Mouse (Mus musculus) 3T3-L1 (cell line): ENCODE data around the gene Gm36864.

ENCODE experiments used
- DNase-seq: peaks from one replicate; pipeline ENCODE4 v3.0.0-alpha.2; 2015; ENCODE audit warnings: low read depth, low spot score

Gene Gm36864

GRCm38 (mm10) chr7:44257278-44257677, 21.3 kb downstream of the Gm36864 start, which contains the start of gene Acp4:
Gene Acp4, minus strand, starts transcription at chr7:44257378.
- no peak for DNase-seq

DNA sequence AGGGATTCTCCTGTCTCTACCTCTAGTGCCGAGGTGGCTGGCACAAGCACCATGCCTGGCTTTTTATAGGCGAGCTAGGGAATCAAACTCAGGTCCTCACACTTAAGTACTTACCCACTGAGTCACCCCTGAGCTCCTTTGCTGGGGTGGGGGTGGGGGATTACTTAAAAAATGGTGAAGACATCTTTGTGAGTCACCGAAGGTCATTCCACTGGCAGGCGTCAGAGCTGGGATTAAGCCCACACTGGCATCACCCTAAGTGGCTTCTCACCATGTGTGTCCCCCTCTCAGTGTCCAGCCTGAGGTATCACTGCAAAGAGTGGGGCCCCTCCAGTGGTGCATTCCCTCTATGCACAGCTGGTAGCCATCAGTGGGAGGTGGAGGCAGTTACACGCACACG, 24.4 kb downstream of the Gm36864 start:
- DNase-seq, result peak; percentile 26

- no peak for DNase-seq
Observed at GRCm38 (mm10) chr7:44261147-44261546, 25.2 kb downstream of the Gm36864 start, which contains the start of gene Gm15517. Gene Gm15517, plus strand, starts transcription at chr7:44261447.

DNA sequence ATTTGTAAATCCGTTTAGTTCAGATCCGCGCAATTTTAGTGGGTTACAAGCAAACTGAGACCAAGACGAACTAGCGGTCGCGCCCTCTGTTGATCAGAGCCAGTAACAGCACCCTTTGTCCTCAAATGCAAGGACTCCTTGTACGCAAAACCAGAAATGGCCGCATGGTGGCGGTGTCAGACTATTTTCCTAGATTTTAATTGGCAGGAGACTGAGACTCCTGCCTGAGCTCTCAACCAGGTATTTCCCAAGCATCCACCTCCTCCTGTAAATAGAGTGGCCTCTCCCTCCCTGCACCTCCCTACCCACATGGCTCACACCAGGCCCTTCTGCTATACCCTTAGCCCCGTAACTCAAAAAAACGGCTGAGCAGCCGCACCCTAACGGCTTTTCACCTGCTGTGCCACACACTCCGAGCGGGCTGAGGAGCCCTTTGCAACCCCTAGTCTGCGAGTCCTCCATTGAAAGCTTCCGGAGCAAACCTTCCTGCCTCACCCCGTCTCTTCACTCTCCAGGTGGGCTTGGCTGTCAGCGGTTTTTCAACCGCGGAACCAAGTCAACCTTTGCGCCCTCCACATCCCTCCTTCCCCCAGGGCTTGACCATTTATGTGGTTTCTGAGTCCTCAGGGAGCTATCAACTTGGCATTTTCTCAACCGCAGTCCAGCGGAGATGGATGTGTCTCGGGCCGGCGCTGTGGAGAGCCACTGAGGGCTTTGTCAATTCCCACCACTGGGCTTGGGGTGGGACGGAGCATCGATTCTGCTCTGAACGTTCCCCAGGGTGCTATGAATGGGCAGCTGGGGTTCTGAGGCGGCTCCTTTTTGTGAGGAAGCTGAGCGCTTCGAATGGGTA, 27.0 kb downstream of the Gm36864 start:
- DNase-seq, result peak; percentile 93

DNA sequence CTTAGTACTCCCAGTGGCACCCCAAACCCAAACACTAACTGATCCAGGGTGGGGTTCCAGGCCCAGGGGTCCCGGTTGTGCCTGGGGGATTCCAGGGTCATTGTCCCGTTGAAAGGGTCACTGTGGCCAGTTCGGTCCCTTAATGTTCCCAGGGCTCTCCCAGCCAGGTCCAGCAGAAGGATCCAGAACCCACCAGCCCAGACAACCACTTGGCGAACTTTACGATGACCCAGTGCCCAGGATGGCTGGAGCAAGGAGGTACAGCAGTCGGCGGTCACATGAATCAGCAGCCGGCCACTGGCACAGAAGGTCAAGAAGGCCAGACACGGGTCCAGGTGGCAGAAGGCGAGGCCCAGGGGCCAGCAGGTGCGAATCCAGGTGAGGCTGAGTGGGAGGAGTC, 32.1 kb downstream of the Gm36864 start:
- DNase-seq, result no peak

- DNase-seq, result no peak
Observed at GRCm38 (mm10) chr7:44269397-44269796, 33.4 kb downstream of the Gm36864 start.

DNA sequence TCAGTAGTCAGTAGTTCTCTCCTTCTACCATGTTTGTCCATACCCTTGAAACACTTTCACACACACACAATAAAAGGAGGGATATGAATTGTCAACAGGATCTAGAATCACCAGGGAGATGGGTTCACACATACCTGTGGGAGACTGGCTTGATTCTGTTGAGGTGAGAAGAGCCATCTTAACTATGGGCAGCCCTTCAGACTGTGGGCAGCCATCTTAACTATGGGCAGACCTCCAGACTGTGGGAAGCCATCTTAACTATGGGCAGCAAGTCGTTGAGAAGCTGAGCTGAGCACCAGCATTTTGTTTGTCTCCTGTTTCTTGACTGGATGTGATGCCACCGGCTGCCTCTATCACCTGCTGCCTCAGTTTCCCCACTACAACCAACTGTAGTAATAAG, 35.3 kb downstream of the Gm36864 start:
- peak; percentile 71 for DNase-seq

GRCm38 (mm10) chr7:44272546-44272945, 36.6 kb downstream of the Gm36864 start:
- DNase-seq, result no peak

DNA sequence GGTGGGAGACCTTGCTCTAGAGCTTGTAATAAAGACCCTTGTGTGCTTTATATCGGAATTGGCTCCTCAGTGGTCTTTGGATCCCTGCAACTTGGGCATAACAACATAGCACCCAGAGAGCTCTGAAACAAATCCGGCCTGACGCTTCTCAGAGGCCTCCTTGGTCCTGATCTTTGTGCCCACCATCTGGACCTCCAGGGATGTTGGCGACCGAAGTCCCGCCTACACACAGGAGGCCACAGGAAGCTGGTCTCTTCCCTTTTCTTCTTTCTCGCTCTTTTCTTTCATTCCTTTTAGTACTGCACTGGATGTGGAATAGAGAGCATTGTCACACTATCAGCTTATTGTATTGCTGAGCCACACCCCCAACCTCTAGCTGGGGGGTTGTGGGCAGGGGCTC, 37.5 kb downstream of the Gm36864 start:
- no peak for DNase-seq

- DNase-seq, result no peak
Observed at GRCm38 (mm10) chr7:44274096-44274495, 38.1 kb downstream of the Gm36864 start.

DNA sequence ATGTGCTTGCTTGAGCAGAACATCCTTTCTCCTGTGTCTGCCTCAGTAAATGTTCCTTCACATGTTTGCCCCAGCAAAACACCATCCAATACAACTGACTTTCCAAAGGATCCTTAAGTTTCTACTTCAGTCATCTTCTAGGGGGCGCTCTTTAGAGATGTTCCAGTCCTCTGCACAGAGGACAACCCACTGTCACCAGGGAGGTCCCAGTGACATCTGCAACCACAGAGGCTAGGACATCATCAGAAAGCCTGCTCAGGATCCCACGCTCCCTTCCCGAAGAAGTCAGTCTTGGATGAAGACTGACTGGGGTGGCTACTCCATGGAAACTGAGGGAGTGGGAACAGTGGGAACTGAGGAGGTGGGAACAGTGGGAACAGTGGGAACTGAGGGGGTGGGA, 39.6 kb downstream of the Gm36864 start:
- no peak for DNase-seq

- no peak for DNase-seq
Observed at GRCm38 (mm10) chr7:44276461-44277249, 40.7 kb downstream of the Gm36864 start.

DNA sequence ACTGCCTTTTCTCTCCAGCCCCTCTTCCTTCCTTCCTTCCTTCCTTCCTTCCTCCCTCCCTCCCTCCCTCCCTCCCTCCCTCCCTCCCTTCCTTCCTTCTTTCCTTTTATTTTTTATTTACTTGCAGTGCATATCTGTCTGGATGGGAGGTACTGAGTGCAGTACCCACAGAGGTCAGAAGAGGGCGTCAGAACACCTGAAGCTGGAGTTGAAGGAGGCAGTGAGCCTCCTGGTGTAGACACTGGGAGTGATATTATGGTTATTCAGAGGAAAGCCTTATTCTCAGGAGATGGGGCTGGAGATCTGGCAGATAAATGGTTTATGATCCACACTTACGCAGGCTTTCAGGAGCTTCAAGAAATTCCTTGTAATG, 41.3 kb downstream of the Gm36864 start:
- DNase-seq, result peak; percentile 41

DNA sequence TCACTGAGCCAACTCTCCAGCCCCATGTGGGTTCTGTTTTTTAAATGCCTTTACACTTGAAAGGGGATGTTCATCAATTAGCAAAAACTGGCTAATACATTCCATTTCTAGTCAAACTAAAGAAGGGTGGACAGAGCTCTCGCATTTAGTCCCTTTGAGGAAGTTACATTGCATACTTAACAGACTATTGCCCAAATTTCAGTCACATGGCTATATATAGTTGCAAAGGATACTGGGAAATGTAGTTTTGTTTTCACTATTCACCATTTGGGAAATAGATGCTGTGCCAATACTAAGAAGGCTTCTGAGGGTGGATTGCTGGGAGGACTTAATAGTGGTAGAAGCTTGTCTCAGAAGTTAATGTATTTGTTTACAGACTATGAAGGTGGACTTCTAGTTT, 45.0 kb downstream of the Gm36864 start:
- DNase-seq, result no peak

- DNase-seq, result no peak
Observed at GRCm38 (mm10) chr7:44281586-44281985, 45.6 kb downstream of the Gm36864 start.

GRCm38 (mm10) chr7:44287760-44288159, 51.8 kb downstream of the Gm36864 start:
- DNase-seq, result no peak

- no peak for DNase-seq
Observed at GRCm38 (mm10) chr7:44290986-44291385, 55.0 kb downstream of the Gm36864 start.

DNA sequence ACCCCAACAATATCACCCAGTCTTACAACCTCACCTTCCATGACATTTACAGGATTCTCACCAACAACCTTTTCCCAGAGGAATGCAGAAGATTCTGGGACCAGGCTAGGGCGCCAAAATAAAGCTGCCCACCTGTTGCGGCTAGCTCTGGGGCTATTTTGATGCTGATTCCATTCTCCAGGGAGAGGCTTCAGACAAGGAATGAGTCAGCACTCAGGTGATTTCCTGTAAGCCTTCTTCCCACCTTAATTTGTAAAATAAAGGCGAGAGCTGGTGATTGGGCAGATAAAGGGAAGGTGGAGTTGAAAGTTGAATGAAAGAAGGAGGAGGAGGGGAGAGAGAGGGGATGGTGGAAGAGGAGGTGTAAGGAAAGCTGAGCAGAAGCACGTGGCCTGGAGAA, 55.4 kb downstream of the Gm36864 start:
- no peak for DNase-seq
